Mouse (Mus musculus) cerebellum, postnatal 25 days (tissue): ENCODE measurements at regions not wholly inside any gene's neighbourhood (a gene's known extent, or its start where the extent isn't known, plus 50 kb on each side); places are given as distances from the start of the nearest gene placed in this dataset.
A peak's percentile ranks its signal among the peaks of the same experiment; 100 is the strongest.

Source experiments
- DNase-seq, 2 experiments: peaks; one replicate each; pipeline ENCODE4 v3.0.0; 2021; ENCODE audit warnings: mixed read lengths in 2 of 2

- no peak for DNase-seq
These were observed 248.7 kb upstream of the Nfe2l3 start for GRCm38 (mm10) chr6:51183576-51184420.

- no peak for DNase-seq
These were observed 248.0 kb upstream of the Nfe2l3 start for GRCm38 (mm10) chr6:51184500-51184899.

- DNase-seq = no peak
These were observed 247.3 kb upstream of the Nfe2l3 start for GRCm38 (mm10) chr6:51185201-51185600.

- DNase-seq = no peak
These were observed 243.3 kb upstream of the Nfe2l3 start for GRCm38 (mm10) chr6:51189173-51189572.

GRCm38 (mm10) chr6:51192826-51193225 lies 239.6 kb upstream of the Nfe2l3 start:
- no peak for DNase-seq

- DNase-seq = no peak
These were observed 239.1 kb upstream of the Nfe2l3 start for GRCm38 (mm10) chr6:51193356-51193755.

GRCm38 (mm10) chr6:51196391-51196790 lies 236.1 kb upstream of the Nfe2l3 start:
- DNase-seq = no peak

GRCm38 (mm10) chr6:51197000-51197774 lies 235.3 kb upstream of the Nfe2l3 start:
- no peak for DNase-seq

- no peak for DNase-seq
These were observed 232.3 kb upstream of the Nfe2l3 start for GRCm38 (mm10) chr6:51200207-51200606.

- no peak for DNase-seq
These were observed 231.6 kb upstream of the Nfe2l3 start for GRCm38 (mm10) chr6:51200837-51201236.

GRCm38 (mm10) chr6:51204306-51204705 lies 228.2 kb upstream of the Nfe2l3 start:
- no peak for DNase-seq

GRCm38 (mm10) chr6:51205411-51205810 lies 227.1 kb upstream of the Nfe2l3 start:
- no peak for DNase-seq

GRCm38 (mm10) chr6:51206712-51207505 lies 225.6 kb upstream of the Nfe2l3 start:
- DNase-seq = peak; percentile 66 to 83

GRCm38 (mm10) chr6:51207587-51208361 lies 224.7 kb upstream of the Nfe2l3 start:
- DNase-seq = peak in 1 of 2 experiments; percentile 13

- DNase-seq = peak; percentile 65 to 68
These were observed 223.6 kb upstream of the Nfe2l3 start for GRCm38 (mm10) chr6:51208660-51209396.

GRCm38 (mm10) chr6:51211418-51211817 lies 221.1 kb upstream of the Nfe2l3 start:
- DNase-seq = no peak

- no peak for DNase-seq
These were observed 220.3 kb upstream of the Nfe2l3 start for GRCm38 (mm10) chr6:51212216-51212615.

GRCm38 (mm10) chr6:51215371-51215770 lies 217.1 kb upstream of the Nfe2l3 start:
- no peak for DNase-seq

- DNase-seq = peak; percentile 25 to 45
These were observed 216.0 kb upstream of the Nfe2l3 start for GRCm38 (mm10) chr6:51216472-51216871.

GRCm38 (mm10) chr6:51219691-51220090 lies 212.8 kb upstream of the Nfe2l3 start:
- DNase-seq = no peak

- no peak for DNase-seq
These were observed 211.7 kb upstream of the Nfe2l3 start for GRCm38 (mm10) chr6:51220778-51221177.
